Mouse (Mus musculus) left cerebral cortex, postnatal 10 days (tissue): ENCODE data around the gene Zbtb21. TPM values are rescaled to one million over a fixed set of nuclear protein-coding genes. Genes with fewer than 3 reads are reported as not detected.
"Not testable (repeated sequence)": the region's sequence is repeated elsewhere in the genome, so short reads cannot be mapped to it uniquely, and the experiment has no call there.

ENCODE experiments used
- DNase-seq, 2 experiments: peaks; one replicate each; pipeline ENCODE4 v3.0.0; 2021 to 2022; ENCODE audit warnings: low spot score in 2 of 2, mixed read lengths in 1 of 2; ENCODE audit errors: extremely low spot score in 1 of 2
- intact Hi-C: fragments of 180-260 bp; cut with DNase I; formaldehyde crosslinking; loops from one replicate; pipeline ENCODE4 v1.15.1; 2025
- total RNA-seq, 2 experiments: library from RNA; stranded (reverse); gene quantifications; 2 replicates each; pipeline ENCODE4 v1.2.3; 2021

Gene Zbtb21
- total RNA-seq, 2 experiments from 2014 or later, result 22.6 to 25.7 TPM

DNA sequence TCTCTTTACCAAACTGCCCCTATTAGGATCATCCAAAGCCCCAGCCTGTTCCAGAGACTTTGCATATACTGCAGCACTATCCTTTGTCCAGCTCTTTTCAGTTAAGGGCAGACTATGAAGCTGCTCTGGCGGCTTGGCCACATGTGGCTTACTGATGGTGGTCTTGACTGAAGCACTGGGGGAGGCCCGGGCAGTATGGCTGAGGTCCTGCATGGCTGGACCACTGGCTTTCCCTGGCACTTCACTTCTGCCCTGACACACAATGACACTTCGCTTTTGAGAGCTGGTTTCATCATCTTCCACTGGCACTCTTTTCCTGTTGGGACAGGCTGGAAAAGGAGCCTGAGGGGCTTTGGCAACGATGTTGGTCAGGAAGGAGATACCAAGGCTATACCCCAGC, 10.1 kb downstream of the Zbtb21 start:
- no peak for DNase-seq
- intact Hi-C loops, result no loop called here

DNA sequence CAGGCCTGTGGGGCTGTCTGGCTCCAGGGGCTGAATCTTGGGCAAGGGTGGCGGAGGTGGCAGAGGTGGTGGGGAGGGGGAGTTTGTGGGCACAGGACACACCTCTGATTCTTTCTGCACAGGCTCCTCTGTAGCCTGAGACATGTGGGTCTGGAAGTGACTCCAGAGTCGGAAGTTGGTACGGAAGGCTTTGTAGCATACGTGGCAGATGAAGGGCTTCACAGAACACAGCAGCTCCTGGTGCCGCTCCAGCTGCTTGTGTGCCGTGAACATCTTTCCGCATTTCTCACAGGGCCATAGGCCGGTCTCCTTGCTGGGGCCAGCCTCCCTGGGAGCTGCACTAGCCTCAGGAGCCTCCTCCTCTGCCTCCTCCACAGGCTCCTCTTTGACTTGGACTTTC, 12.4 kb downstream of the Zbtb21 start:
- no peak for DNase-seq
- intact Hi-C loops, result no loop called here

DNA sequence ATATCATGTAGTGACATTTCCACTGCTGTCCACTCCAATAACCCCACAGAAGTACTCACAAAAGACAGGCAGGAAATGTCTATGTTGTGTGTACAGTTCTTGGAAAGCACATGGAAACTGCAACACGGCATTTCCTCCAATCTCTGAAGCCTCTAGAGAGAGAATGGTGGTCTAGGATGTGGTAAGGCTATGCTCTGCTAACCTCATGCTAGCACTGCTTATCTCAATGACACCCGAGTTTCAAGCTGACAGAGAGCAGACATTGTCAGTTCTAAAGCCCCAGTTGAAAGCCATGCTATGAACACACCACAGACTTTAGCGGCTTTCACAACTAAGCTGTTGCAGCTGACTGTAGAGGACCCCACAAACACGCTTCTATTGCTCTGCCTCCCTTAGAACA, 13.6 kb downstream of the Zbtb21 start:
- DNase-seq, result no peak
- intact Hi-C loops, result no loop called here

DNA sequence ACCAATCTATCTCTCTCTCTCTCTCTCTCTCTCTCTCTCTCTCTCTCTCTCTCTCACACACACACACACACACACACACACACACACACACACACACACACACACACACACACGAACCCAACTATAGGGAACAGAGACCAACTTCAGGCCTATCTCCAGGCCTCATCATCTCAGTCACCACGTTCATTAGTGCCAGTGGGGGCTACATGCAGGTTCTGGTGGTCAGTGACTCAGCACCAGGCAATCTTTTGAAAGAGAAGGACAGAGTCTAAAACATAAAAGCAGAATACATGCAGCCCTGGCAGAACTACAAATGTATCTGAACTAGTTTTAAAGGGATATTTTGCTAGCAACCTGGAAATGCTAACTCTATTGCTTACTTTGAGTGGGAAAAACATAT, 15.4 kb downstream of the Zbtb21 start:
- DNase-seq, intact Hi-C loops: not testable (repeated sequence)

DNA sequence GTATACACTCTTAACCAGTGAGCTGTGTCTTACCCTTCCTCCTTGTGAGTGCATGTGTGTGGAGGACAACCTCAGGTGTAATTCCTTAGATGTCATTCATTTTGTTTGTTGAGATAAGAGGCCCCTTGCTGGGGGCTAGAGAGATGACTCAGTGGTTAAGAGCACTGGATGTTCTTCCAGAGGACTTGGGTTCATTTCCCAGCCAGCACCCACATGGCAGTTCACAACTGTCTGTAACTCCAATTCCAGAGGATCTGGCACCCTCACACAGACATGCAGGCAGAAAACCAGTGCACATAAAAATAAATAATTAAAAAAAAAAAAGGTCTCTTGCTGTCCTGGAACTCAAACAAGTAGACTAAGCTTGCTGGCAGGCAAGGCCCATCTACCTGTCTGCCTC, 20.6 kb downstream of the Zbtb21 start:
- intact Hi-C loops, result no loop called here

DNA sequence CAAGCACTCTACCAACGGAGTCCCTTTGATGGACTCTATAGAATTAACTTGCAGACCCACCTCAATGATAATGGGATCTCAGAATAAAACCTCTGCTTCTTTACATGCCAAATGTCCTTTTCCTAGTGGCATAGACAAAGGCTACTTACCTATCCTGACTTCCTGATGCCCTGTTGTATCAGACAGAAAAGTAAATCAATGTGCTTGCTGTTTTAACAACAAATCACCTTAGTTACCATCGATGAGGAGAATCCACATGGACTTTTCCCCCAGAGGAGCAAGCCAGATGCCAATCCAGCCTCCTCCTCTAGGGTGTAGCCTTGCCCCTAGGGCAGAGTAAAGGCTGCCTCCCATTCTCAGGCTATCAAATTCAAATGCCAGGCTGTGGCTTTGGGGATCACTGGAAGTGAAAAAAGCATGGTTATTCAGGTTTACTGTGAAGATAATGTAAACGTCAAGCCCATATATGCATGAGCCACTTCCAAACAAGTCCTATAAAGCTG, 21.9 kb downstream of the Zbtb21 start:
- intact Hi-C loops, result no loop called here
- no peak for DNase-seq

More for the DNA sequence above, 20.6 kb downstream of the Zbtb21 start:
- DNase-seq, result no peak

DNA sequence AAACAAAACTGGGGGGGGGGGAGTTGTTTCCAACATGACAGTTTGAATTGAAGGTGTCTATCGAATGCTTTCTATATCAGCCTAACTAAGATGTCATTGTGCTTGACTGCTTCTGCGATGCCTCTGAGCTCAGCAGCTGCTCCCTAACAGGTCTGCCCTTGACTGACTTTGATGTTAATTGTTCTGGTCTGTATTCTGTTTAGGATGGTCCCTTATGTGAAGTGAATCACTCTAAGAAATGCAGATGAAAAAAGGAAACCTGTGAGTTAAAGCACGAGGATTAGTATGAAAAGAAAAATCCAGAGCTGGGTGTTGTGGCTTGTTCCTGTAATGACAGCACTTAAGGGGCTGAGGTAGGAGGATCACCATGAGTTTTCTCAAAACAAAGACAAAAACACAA, 26.6 kb downstream of the Zbtb21 start:
- intact Hi-C loops, result no loop called here

DNA sequence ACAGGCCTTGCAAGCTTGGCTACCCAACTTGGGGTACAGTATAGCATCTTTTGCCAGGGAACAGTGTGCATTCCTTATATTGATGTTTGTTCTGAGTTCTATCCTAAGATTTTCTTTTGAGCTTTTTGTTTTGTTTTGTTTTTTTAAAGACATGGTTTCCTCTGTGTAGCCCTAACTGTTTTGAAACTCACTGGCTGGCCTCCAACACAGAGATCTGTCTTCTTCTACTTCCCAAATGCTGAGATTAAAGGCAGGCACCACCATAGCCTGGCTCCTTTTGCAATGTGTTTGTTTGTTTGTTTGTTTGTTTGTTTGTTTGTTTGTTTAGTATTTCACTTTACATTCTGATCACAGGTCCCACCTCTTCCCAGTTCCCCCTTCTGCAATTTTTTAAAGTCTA, 32.2 kb downstream of the Zbtb21 start:
- DNase-seq, result no peak
- intact Hi-C loops, result no loop called here

More for the DNA sequence above, 26.6 kb downstream of the Zbtb21 start:
- no peak for DNase-seq

DNA sequence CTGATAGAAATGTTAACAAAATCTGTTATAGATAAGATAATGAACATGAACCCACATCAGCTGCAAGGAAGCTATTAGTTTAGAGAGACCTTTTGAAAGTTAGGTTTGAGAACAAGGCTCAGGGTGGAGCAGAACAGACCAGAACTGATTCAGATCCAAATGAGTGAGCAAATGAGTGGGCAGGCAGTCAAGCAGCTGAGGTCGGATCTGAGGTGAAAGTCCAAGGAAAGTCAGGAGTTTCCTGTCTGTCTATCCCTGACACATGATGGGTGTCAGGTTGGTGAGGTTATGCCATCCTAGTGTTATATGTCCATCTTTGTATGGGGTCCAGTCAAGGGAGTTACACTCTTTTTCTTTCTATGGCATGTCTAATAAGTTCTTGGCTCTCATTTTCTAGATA, 32.9 kb downstream of the Zbtb21 start:
- intact Hi-C loops, result no loop called here
- DNase-seq, result no peak

DNA sequence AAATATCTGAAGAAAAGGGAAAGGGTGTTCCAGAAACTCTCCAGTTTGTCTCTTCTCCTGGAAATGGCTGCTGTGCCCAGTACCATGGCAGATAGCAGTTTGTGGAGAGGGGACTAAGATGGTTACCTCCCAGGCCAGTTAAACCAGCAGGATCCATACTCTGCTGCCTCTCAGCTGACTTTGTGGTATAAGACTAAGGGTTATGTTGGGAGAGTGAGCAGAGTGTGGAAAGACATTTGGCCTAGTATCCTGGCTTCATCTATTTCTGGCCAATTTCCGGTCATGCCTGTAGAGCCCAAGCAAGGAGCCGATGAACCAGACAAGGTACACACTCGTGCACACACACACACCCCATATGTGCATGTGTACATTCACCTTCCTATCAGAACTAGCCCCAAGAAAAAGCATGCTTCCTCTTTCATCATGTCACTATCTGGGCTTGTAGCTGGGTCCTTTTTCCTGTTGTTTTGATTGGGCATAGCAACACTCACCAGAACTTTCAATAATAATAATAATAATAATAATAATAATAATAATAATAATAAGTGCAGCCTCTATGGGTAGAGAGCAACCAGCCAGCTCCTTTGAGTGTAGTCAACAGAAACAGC, 35.0 kb downstream of the Zbtb21 start:
- no peak for DNase-seq
- intact Hi-C loops, result no loop called here

DNA sequence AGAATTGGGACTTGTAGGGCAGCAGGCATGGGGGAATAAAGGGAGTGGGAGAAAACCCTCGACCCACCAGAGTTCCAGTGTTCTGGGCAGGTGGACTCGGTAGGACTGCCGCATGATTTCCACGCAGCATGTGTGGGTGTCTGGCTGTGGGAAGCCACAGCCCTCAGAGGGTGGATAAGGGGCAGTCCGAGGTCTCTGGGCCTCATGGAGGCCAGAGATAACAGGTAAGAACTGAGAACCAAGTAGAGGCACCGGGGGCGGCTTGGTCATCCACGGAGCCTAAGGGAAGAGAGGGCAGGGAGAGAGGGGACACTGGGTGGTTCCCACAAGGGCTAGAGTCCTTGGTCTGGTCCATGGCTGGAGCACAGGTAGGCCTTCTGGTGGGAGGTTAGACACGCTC, 36.0 kb downstream of the Zbtb21 start:
- intact Hi-C loops, result no loop called here
- no peak for DNase-seq

DNA sequence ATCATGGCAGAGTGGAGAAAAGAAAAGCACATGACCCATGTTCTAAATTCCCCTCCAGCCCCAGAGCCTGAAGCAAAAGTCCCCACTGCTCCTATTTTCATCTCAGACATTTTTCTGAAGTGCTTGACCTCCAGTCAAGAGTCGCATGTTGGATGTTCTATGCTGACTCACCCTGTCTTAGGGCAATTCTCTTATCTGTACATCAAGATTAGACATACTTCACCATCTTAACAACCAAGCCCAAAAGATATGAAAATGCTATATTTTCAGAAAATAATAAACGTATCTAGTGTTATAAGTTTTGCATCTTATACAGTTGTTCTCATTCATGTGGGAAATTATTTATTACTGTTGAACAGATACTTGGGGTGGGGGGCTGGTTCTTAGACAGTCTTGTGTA, 36.7 kb downstream of the Zbtb21 start:
- DNase-seq, result no peak
- intact Hi-C loops, result no loop called here

DNA sequence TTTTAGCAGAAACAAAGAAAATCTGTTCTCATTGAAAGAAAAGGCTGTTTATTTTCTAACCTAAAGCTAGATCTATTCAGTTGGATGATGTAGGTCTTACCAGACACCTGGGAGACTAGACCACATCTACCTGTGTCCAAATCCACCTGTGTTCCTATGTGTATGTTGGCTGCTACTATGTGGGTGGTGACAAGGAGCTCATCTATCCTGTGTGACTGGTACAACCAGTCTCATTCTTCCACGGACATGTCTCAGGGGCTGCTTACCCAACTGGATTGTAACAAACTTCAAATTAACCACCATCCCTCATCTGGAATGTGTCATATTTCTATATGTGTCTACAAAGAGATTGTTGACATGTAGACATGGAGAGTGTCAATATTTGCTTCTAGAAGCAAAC, 38.7 kb downstream of the Zbtb21 start:
- intact Hi-C loops, result loop anchor here (5.0 kb wide), 1 partner anchor 71 kb away; the partner anchor contains the start of gene Prdm15
- DNase-seq, result no peak

DNA sequence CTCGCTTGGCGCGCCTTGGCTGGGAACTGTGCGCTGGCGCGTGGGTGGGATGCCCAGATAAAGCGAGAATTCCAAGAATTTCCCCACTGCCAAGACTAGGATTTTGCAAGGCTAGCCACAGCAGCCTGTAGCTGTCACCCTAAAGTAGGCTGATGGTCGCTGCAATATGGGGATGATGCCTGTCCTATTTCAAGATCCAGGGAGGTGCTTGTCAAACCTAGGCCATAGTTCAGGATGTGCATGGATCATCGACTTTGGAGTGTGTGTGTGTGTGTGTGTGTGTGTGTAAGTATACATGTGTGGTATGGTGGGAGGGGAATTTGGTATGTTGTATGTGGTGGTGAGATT, 39.7 kb downstream of the Zbtb21 start:
- intact Hi-C loops, result loop anchor here (5.0 kb wide), 1 partner anchor 70 kb away; the partner anchor contains the start of gene Prdm15
- DNase-seq, result no peak

DNA sequence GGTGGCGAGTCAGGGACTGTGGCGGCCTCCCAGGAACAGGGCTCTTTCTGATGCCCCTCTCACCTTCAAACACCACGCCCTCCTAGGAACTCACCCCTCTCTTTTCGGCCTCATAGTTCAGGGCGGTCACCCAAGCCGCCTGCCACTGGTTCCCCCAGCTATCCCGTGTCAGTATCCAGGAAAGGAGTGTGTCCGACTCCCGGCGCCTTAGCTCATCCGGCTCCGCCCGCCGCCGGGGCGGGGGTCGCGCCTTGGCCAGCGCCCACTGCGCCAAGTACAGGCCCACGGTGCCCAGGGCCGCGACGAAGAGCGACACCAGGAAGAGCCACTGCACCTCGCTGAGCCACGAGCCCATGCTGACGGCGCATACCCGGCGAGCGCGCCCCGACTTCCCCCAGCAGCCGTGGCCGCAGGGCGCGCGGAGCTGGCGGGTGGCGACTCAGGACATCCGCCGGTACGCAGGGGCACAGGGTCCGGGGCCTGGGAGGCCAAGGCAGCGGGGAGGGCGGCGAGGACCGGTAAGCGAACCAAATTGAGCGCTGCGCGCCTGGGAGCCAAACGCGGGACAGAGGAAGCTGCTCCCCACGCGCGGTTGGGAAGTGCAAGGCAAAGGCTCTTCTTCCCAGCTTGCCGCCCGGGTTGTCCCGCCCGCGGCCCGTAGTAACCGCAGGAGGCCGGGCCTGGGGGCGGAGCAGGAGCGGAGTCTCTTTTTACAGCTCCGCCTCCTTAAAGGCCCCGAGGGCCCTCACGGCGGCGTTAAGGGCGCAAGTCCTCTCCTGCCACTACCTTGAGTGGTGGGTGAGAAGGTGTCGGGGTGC, 40.3 kb downstream of the Zbtb21 start:
- DNase-seq, result peak; percentile 67 to 93
- intact Hi-C loops, result loop anchor here (5.0 kb wide), 1 partner anchor 70 kb away; the partner anchor contains the start of gene Prdm15

DNA sequence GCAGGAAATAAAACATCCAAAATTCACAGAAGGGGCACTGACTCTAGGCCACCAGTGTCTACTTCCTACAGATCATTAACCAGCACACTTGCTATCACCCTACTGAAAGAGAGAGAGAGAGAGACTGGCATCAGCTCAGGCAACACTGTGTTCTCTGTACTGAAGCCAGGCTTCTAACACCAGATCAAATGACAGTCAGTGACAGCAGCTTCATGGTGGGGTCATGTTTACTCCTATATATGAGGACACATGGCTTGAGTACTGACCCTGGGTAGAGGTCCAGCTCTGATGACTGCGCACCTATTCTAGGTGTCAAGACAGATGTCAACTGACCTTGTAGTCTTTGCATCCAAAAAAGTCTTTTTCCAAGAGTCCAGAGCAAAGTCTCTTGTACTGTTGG, 41.8 kb downstream of the Zbtb21 start:
- no peak for DNase-seq
- intact Hi-C loops, result loop anchor here (5.0 kb wide), 1 partner anchor 68 kb away; the partner anchor contains the start of gene Prdm15

DNA sequence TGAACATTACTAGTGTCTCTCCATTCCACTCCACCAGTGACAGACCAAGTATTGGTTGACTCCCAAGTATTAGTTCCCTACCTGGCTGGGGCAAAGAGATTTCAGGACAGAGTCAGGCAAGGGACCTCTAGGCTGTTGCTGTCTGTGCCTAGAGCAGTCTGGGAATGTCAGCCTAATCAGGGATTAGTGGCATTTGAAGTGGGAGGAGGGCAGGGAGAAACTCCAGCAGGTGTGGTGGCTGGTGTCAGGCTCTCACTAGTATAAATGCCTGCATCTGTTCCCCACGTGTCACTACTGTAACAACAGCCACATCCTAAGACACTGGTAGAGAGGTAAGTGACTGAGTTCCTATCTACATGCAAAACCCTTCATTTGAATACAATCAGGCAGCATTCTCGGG, 42.6 kb downstream of the Zbtb21 start:
- no peak for DNase-seq
- intact Hi-C loops, result loop anchor here (5.0 kb wide), 1 partner anchor 67 kb away; the partner anchor contains the start of gene Prdm15

DNA sequence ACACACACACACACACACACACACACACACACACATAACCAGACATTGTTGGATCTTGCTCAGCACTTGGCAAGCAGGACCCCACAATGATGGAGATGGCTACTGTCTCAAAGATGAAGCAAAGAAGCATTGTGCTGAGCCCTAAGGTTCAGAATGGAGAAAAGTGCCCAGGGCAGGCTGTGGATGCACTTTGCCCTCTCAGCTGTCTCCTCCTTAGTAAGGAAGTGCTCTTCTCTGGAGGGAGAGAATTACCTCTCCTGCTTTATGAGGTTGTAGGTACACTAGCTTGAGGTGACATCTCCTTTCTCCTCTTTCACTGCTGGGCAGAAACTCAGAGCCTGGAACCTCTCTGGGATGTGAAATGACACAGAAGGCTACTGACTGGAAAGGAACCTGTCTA, 49.5 kb downstream of the Zbtb21 start:
- intact Hi-C loops, result no loop called here
- DNase-seq, result no peak

DNA sequence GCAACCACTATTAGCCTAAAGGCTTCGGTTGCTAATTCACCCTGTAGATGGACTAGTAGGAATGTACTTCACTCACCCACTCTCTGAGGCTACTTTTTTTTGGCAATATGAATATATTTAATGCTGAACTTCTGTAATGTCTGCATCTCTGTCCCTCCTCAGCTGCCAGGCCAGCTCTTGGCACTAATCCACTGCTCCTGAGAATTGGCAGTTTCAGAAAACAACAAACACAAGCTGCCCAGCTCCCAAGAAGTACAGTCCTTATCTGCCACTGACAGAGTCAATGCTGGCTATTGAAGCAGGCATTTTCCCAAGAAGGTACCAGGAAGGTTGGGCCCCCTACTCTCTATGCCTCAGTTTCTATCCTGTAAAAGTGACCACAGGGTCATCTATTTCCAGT, 53.1 kb downstream of the Zbtb21 start:
- intact Hi-C loops, result no loop called here

DNA sequence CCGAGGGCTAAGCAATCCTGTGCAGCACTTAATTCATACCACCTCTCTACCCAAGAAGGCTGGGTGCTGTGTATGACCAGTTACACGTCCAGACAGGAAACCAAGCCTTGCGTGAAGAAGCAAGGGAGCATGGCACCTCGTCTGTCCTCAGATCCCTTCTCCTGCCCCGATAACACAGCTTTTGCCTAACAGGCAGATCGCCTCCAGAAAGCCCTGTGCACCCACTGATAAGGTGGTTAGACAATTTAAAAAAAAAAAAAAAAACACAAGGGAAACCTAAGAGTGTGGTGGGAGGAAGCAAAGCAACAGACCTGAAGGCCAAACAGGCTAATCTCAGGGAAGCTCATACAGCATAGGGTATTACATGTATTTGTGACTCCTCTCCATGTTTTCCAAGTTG, 54.9 kb downstream of the Zbtb21 start:
- intact Hi-C loops, result no loop called here
- no peak for DNase-seq

More for the DNA sequence above, 53.1 kb downstream of the Zbtb21 start:
- DNase-seq, result no peak
